Mouse (Mus musculus): ENCODE data around the gene Usp36.

GRCm38 (mm10) chr11:118287573-118287972, 2.5 kb downstream of the Usp36 start:
- TF ChIP-seq CTCF (IDR thresholded peaks at IDR 0.05; ENCODE audit: borderline replicate concordance, insufficient read depth, low read length) (no peak), POLR2A (IDR thresholded peaks at IDR 0.05; ENCODE audit: low read depth, low read length) (no peak)
